ENCODE assay signal across 8 mouse cellular contexts in genomic region chr7:24608017-24608416, GRCm38 (mm10). TPM values are rescaled to one million over a fixed set of nuclear protein-coding genes. Genes with fewer than 3 reads are reported as not detected.
DNase-seq lines count a peak whose midpoint lies in the region; ATAC-seq lines count a peak whose summit lies in the region.

No protein-coding gene starts in this region.

- H3K27me3 ChIP-seq in midbrain, embryonic 11.5 days (ENCODE audit: control insufficient read depth, insufficient read depth, low read length), result peaks cover 38% of the 10 kb centered on the region
- H3K27me3 ChIP-seq in midbrain, embryonic 10.5 days (ENCODE audit: low read depth, poor library complexity, severe bottlenecking), result peaks cover 52% of the 10 kb centered on the region

- no peak for DNase-seq in midbrain, embryonic 11.5 days (ENCODE audit: low spot score, missing footprints)
- no peak for DNase-seq in midbrain, embryonic 10.5 days (ENCODE audit: low spot score)
- peak; percentile 67 for DNase-seq in c-Kit-positive CD71-positive TER-119-negative erythroid progenitor cells, embryonic 14.5 days (ENCODE audit: low read depth)
- peak; percentile 76 for DNase-seq in heart, adult 8-10 months (ENCODE audit: low spot score)
- peak; percentile 82 to 86 for DNase-seq in kidney, adult 8-10 months
- DNase-seq in lung, postnatal 25 days (ENCODE audit: low spot score), result peak; percentile 84
- peak; percentile 59 to 63 for DNase-seq in spleen, adult 18-20 months
- no peak for DNase-seq in left cerebral cortex, adult 11 months (ENCODE audit: low spot score)

- H3K4me1 ChIP-seq in midbrain, embryonic 11.5 days (ENCODE audit: control insufficient read depth, insufficient read depth, low read length), result peaks cover 11% of the 10 kb centered on the region
- H3K4me1 ChIP-seq in midbrain, embryonic 10.5 days, result peaks cover 27% of the 10 kb centered on the region

- 45% methylated on average over 6 of the region's 6 CpGs for WGBS in midbrain, embryonic 11.5 days
- 51% methylated on average over 6 of the region's 6 CpGs for WGBS in midbrain, embryonic 10.5 days

- peak; percentile 63; the same call in 1 of the 2 replicates for ATAC-seq in midbrain, embryonic 11.5 days (ENCODE audit: low FRiP score)

- H3K36me3 ChIP-seq in midbrain, embryonic 11.5 days (ENCODE audit: control insufficient read depth, insufficient read depth, low read length), result no peaks in the 10 kb centered on the region
- peaks cover 6% of the 10 kb centered on the region; the same call in 1 of the 2 replicates for H3K36me3 ChIP-seq in midbrain, embryonic 10.5 days

- H3K9ac ChIP-seq in midbrain, embryonic 11.5 days (ENCODE audit: low read length), result no peak overlapping the region

- no peaks in the 10 kb centered on the region for H3K9me3 ChIP-seq in midbrain, embryonic 11.5 days (ENCODE audit: control insufficient read depth, low read length)
- H3K9me3 ChIP-seq in midbrain, embryonic 10.5 days (replicated peaks), result 0 out of 2 replicates have a peak, but pooled peaks cover 4% of the 10 kb centered on the region

- H3K4me2 ChIP-seq in midbrain, embryonic 11.5 days, result no peak overlapping the region

- H3K27ac ChIP-seq in midbrain, embryonic 11.5 days (ENCODE audit: low read depth, low read length), result no peak overlapping the region
- no peak overlapping the region for H3K27ac ChIP-seq in midbrain, embryonic 10.5 days (replicated peaks)

- H3K4me3 ChIP-seq in midbrain, embryonic 11.5 days (ENCODE audit: low read depth, low read length), result no peak overlapping the region
- no peak overlapping the region for H3K4me3 ChIP-seq in midbrain, embryonic 10.5 days

RNA-seq across cellular contexts. Expression of gene Phldb3, which starts 2.5 kb away (rescaled TPM):
- polyA plus RNA-seq in midbrain, embryonic 11.5 days (2014; fragmentation: Nextera tagmentation; extraction: Ambion mirVana), result 0.07 TPM in 1 of 2 replicates, not detected in the other
- 0.05 TPM in 1 of 2 replicates, not detected in the other for polyA plus RNA-seq in midbrain, embryonic 10.5 days (2016; fragmentation: Nextera tagmentation; extraction: Ambion mirVana)
- under 1 TPM; 0.35 to 0.83 (median 0.39) TPM for total RNA-seq in heart, adult 8-10 months (2022)

RNA-seq across cellular contexts. Expression of gene Zfp575, which starts 20.6 kb away (rescaled TPM):
- 1.0 and 1.4 TPM in 2 replicates for polyA plus RNA-seq in midbrain, embryonic 11.5 days (2014; fragmentation: Nextera tagmentation; extraction: Ambion mirVana)
- 1.4 and 2.1 TPM in 2 replicates for polyA plus RNA-seq in midbrain, embryonic 10.5 days (2016; fragmentation: Nextera tagmentation; extraction: Ambion mirVana)
- under 1 TPM in 1 of 4 experiments, not detected in 3; 0.09 TPM for total RNA-seq in heart, adult 8-10 months (2022)

RNA-seq across cellular contexts. Expression of gene Ethe1, which starts 20.7 kb away (rescaled TPM):
- polyA plus RNA-seq in midbrain, embryonic 11.5 days (2014; fragmentation: Nextera tagmentation; extraction: Ambion mirVana), result 18.8 and 19.6 TPM in 2 replicates
- polyA plus RNA-seq in midbrain, embryonic 10.5 days (2016; fragmentation: Nextera tagmentation; extraction: Ambion mirVana), result 22.8 and 24.1 TPM in 2 replicates
- 10 to 100 TPM; 66.1 to 75.2 (median 70.0) TPM for total RNA-seq in heart, adult 8-10 months (2022)

RNA-seq across cellular contexts. Expression of gene Lypd3, which starts 28.3 kb away (rescaled TPM):
- polyA plus RNA-seq in midbrain, embryonic 11.5 days (2014; fragmentation: Nextera tagmentation; extraction: Ambion mirVana), result 0.76 and 0.83 TPM in 2 replicates
- polyA plus RNA-seq in midbrain, embryonic 10.5 days (2016; fragmentation: Nextera tagmentation; extraction: Ambion mirVana), result 0.32 and 0.36 TPM in 2 replicates
- total RNA-seq in heart, adult 8-10 months (2022), result not detected

Comparison
In these comparisons a context has a peak if more than half of its experiments do, and no peak if none do; other contexts are left out.
1. DNase-seq: peak in c-Kit-positive CD71-positive TER-119-negative erythroid progenitor cells, embryonic 14.5 days (single experiment), heart, adult 8-10 months (single experiment), kidney, adult 8-10 months (2 of 2), lung, postnatal 25 days (single experiment) and spleen, adult 18-20 months (2 of 2); none in midbrain, embryonic 11.5 days (single experiment), midbrain, embryonic 10.5 days (single experiment) and left cerebral cortex, adult 11 months (single experiment).